ENCODE assay signal across 22 mouse cellular contexts in the genomic region with DNA sequence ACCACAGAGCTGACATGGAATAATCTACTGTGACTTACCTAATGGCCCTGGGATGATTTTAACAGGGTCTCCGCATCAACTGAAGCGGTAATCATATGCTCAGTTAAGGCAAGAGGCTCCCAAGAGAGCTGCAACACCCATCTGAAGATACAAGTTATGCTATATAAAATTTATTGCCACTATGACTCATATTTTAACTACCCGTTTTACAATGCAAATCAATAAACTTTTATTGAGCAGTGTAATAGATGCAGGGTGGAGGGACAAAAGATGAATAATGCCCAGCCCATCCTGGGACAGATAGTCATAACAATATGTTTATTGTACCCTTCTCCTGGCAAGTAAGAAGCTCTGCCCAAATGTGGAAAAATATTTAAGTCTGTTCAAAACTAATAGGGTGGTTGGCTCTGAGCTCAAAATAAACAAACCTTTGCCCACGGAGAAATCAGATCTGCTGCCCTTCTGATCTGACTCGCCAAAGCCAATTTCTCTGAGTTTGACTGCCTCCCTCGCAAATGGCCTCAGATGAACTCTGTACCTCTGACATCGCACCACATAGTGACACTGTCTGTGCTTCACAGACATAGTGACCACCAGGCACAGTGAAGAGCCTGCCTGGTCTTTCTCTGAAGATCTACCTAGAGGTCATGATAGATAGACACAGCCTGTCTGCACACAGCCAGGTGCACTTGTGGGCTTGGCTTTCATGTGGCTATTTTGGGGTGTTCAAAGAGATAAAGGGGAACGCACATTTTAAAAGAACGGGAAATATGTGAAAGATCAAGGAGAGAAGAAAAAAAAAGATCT. TPM values are rescaled to one million over a fixed set of nuclear protein-coding genes. Genes with fewer than 3 reads are reported as not detected.
DNase-seq lines count a peak whose midpoint lies in the region; ATAC-seq and TF ChIP-seq lines count a peak whose summit lies in the region.
"Had no signal": no experiment of that assay in that cellular context is flagged by ENCODE, and none has a peak within 500 bp of the region (broad histone marks: within the 10 kb centered on the region; RNA-seq: fewer than 3 reads in every experiment).

No protein-coding gene starts in this region.

- no peak overlapping the region for H3K4me3 ChIP-seq in intestine, embryonic 14.5 days (ENCODE audit: low read depth, low read length)
- H3K4me3 ChIP-seq in small intestine, adult 2 months (ENCODE audit: low read depth, low read length): no peak overlapping the region
- H3K4me3 ChIP-seq: gastrocnemius, adult 2 months; hindbrain, embryonic 15.5 days; liver, embryonic 12.5 days; midbrain, embryonic 13.5 days; myocyte had no signal

- no peak overlapping the region for H3K27ac ChIP-seq in intestine, embryonic 14.5 days (ENCODE audit: low read depth)
- H3K27ac ChIP-seq in small intestine, adult 2 months (ENCODE audit: insufficient read depth, low read depth, low read length): peak overlapping the region; percentile 42
- H3K27ac ChIP-seq: gastrocnemius, adult 2 months; hindbrain, embryonic 15.5 days; kidney, postnatal 0 days; liver, embryonic 12.5 days; midbrain, embryonic 13.5 days; stomach, postnatal 0 days had no signal

- no peak for TF ChIP-seq CTCF in small intestine, adult 2 months (IDR thresholded peaks at IDR 0.05; ENCODE audit: extremely low read depth, insufficient read length, insufficient replicate concordance, low read depth, low read length)

- H3K36me3 ChIP-seq in intestine, embryonic 14.5 days (ENCODE audit: control insufficient read depth, insufficient read depth, low read length): no peaks in the 10 kb centered on the region
- H3K36me3 ChIP-seq in small intestine, adult 2 months (ENCODE audit: control insufficient read depth, insufficient read depth, low read length): no peaks in the 10 kb centered on the region
- H3K36me3 ChIP-seq: hindbrain, embryonic 15.5 days; liver, embryonic 12.5 days; midbrain, embryonic 13.5 days had no signal

- H3K9me3 ChIP-seq in intestine, embryonic 14.5 days (ENCODE audit: control insufficient read depth, low read length): no peaks in the 10 kb centered on the region
- H3K9me3 ChIP-seq: hindbrain, embryonic 15.5 days; liver, embryonic 12.5 days; midbrain, embryonic 13.5 days had no signal

- H3K9ac ChIP-seq in intestine, embryonic 14.5 days (ENCODE audit: low read length): no peak overlapping the region
- H3K9ac ChIP-seq: hindbrain, embryonic 15.5 days; liver, embryonic 12.5 days; lung, embryonic 14.5 days; midbrain, embryonic 13.5 days had no signal

- no peaks in the 10 kb centered on the region; the same call in 1 of the 2 replicates for H3K4me1 ChIP-seq in intestine, embryonic 14.5 days (replicated peaks; ENCODE audit: control insufficient read depth, insufficient read depth, low read length)
- H3K4me1 ChIP-seq in small intestine, adult 2 months (ENCODE audit: control insufficient read depth, insufficient read depth, insufficient read length, low read length): peaks cover 15% of the 10 kb centered on the region
- H3K4me1 ChIP-seq: hindbrain, embryonic 15.5 days; liver, embryonic 12.5 days; midbrain, embryonic 13.5 days had no signal

- H3K27me3 ChIP-seq in intestine, embryonic 14.5 days (replicated peaks; ENCODE audit: control insufficient read depth, insufficient read depth, low read length): no peaks in the 10 kb centered on the region
- no peaks in the 10 kb centered on the region for H3K27me3 ChIP-seq in small intestine, adult 2 months (ENCODE audit: control insufficient read depth, insufficient read depth, low read length)
- H3K27me3 ChIP-seq: hindbrain, embryonic 15.5 days; liver, embryonic 12.5 days; midbrain, embryonic 13.5 days had no signal

- DNase-seq in heart, adult 11 months: peak; percentile 65
- no peak for DNase-seq in heart, adult 9 months (ENCODE audit: low spot score in 2 of 2)
- DNase-seq in thymus, postnatal 0 days (ENCODE audit: low spot score): peak; percentile 61
- DNase-seq in thymus, postnatal 4 days: no peak
- no peak for DNase-seq in intestine, embryonic 14.5 days (ENCODE audit: low spot score)
- no peak for DNase-seq in urinary bladder, postnatal 10 days (ENCODE audit: low spot score)
- DNase-seq: adrenal gland, postnatal 25 days; cerebellum, adult 11-12 months; cerebellum, postnatal 10 days; gastrocnemius, adult 2 months; kidney, adult 18-20 months; lung, embryonic 14.5 days had no signal

- no peak for TF ChIP-seq POLR2A in small intestine, adult 2 months (IDR thresholded peaks at IDR 0.05; ENCODE audit: low read depth, low read length)

- no peak overlapping the region for H3K4me2 ChIP-seq in intestine, embryonic 14.5 days (ENCODE audit: low read length)
- H3K4me2 ChIP-seq: heart, embryonic 11.5 days; hindbrain, embryonic 15.5 days; liver, embryonic 12.5 days; lung, embryonic 14.5 days; midbrain, embryonic 13.5 days had no signal

- WGBS in intestine, embryonic 14.5 days: 46% methylated on average over 9 of the region's 9 CpGs
- 19% methylated on average over 9 of the region's 9 CpGs for WGBS in small intestine, adult 2 months

- peak; percentile 77 for ATAC-seq in intestine, embryonic 14.5 days (replicated peaks; ENCODE audit: low FRiP score, low TSS enrichment, low read depth)
- no peak for ATAC-seq in granulocyte monocyte progenitor cell, adult 5-6 weeks (replicated peaks; ENCODE audit: poor library complexity, severe bottlenecking)
- ATAC-seq: CD4-positive, CD25-positive, alpha-beta regulatory T cell, adult 4 months; liver, embryonic 12.5 days; midbrain, embryonic 13.5 days had no signal

RNA-seq across cellular contexts. Expression of a gene that starts 53.4 kb away (rescaled TPM):
- 5.7 and 6.1 TPM in 2 replicates for polyA plus RNA-seq in thymus, postnatal 0 days (2015; fragmentation: Nextera tagmentation; extraction: Ambion mirVana)
- polyA plus RNA-seq in intestine, embryonic 14.5 days (2014; fragmentation: Nextera tagmentation; extraction: Ambion mirVana): 10.6 and 12.2 TPM in 2 replicates
- 5.8 and 13.0 TPM in 2 replicates for polyA plus RNA-seq in small intestine, adult 2 months (2012; rRNA removed)
- 1.2 and 3.4 TPM in 2 replicates for total RNA-seq in granulocyte monocyte progenitor cell, adult 5-6 weeks (2014; fragmentation: Nextera tagmentation)
- total RNA-seq in granulocyte monocyte progenitor cell, adult 5-6 weeks (2017): 4.0 and 5.8 TPM in 2 replicates

Comparison
In these comparisons a context has a peak if more than half of its experiments do, and no peak if none do; other contexts are left out.
1. DNase-seq: peak in heart, adult 11 months (single experiment) and thymus, postnatal 0 days (single experiment); none in heart, adult 9 months (0 of 2), thymus, postnatal 4 days (single experiment), intestine, embryonic 14.5 days (single experiment) and urinary bladder, postnatal 10 days (single experiment).